Mouse (Mus musculus) testis, adult 2 months (tissue): ENCODE data around the gene Kncn. TPM values are rescaled to one million over a fixed set of nuclear protein-coding genes. Genes with fewer than 3 reads are reported as not detected.

Experiments used
- H3K27ac ChIP-seq: fragments of 200-500 bp; 2 replicates; pipeline ENCODE4 v1.5.1; 2012; ENCODE audit warnings: low read depth, low read length; ENCODE audit not compliant: control insufficient read depth, insufficient read depth
- H3K27me3 ChIP-seq: fragments of 200-500 bp; 2 replicates; pipeline ENCODE4 v1.6.1; 2012; ENCODE audit warnings: mild to moderate bottlenecking, low read length, moderate library complexity; ENCODE audit not compliant: control insufficient read depth, insufficient read depth
- H3K36me3 ChIP-seq: fragments of 200-500 bp; 2 replicates; pipeline ENCODE4 v1.6.1; 2012; ENCODE audit warnings: mild to moderate bottlenecking, low read length; ENCODE audit not compliant: control insufficient read depth, insufficient read depth
- H3K4me1 ChIP-seq: fragments of 200-500 bp; 2 replicates; pipeline ENCODE4 v1.6.1; 2012; ENCODE audit warnings: low read length; ENCODE audit not compliant: control insufficient read depth, insufficient read depth
- H3K4me3 ChIP-seq: fragments of 200-500 bp; 2 replicates; pipeline ENCODE4 v1.5.1; 2012; ENCODE audit warnings: low read depth, mild to moderate bottlenecking, low read length, moderate library complexity, mixed read lengths; ENCODE audit not compliant: control insufficient read depth
- CTCF ChIP-seq: fragments of 200-500 bp; IDR thresholded peaks from 2 replicates; pipeline ENCODE4 v1.5.1; 2012; ENCODE audit warnings: low read depth, mild to moderate bottlenecking, inconsistent platforms, low read length, moderate library complexity; ENCODE audit not compliant: control insufficient read depth, insufficient read depth, insufficient replicate concordance
- POLR2A ChIP-seq: fragments of 200-500 bp; IDR thresholded peaks from 2 replicates; pipeline ENCODE4 v1.6.1; 2012; ENCODE audit warnings: low read depth, mild to moderate bottlenecking, inconsistent platforms, low read length, moderate library complexity; ENCODE audit not compliant: control insufficient read depth
- polyA plus RNA-seq: library from polyadenylated mRNA; depleted of rRNA; stranded (reverse); fragments of >200 nt; gene quantifications from 2 replicates; pipeline ENCODE4 v1.2.3, GENCODE M21; 2012

The Kncn gene
- polyA plus RNA-seq, 1 experiment, result 1.0 TPM

- H3K27ac ChIP-seq, result no peak overlapping the region
- no peaks in the 10 kb centered on the region for H3K27me3 ChIP-seq
- no peaks in the 10 kb centered on the region for H3K4me1 ChIP-seq
- TF ChIP-seq CTCF (no peak), POLR2A (no peak)
- no peak overlapping the region for H3K4me3 ChIP-seq
- no peaks in the 10 kb centered on the region; the same call in none of the 2 replicates for H3K36me3 ChIP-seq
Measured at GRCm38 (mm10) chr4:115855609-115856008, 28.6 kb upstream of the Kncn start.

GRCm38 (mm10) chr4:115856282-115856681 is 27.9 kb upstream of the Kncn start:
- no peaks in the 10 kb centered on the region for H3K4me1 ChIP-seq
- TF ChIP-seq CTCF, result no peak
- TF ChIP-seq POLR2A, result no peak
- no peak overlapping the region for H3K27ac ChIP-seq
- no peaks in the 10 kb centered on the region for H3K27me3 ChIP-seq
- no peaks in the 10 kb centered on the region; the same call in none of the 2 replicates for H3K36me3 ChIP-seq
- no peak overlapping the region for H3K4me3 ChIP-seq

GRCm38 (mm10) chr4:115857293-115857883 is 26.8 kb upstream of the Kncn start:
- TF ChIP-seq CTCF (no peak), POLR2A (no peak)
- Histone ChIP-seq H3K4me1 (no peaks in the 10 kb centered on the region), H3K36me3 (no peaks in the 10 kb centered on the region; the same call in none of the 2 replicates), H3K4me3 (no peak overlapping the region), H3K27me3 (no peaks in the 10 kb centered on the region), H3K27ac (no peak overlapping the region)

- Histone ChIP-seq H3K36me3 (no peaks in the 10 kb centered on the region; the same call in none of the 2 replicates), H3K4me1 (no peaks in the 10 kb centered on the region), H3K27ac (no peak overlapping the region), H3K27me3 (no peaks in the 10 kb centered on the region), H3K4me3 (no peak overlapping the region)
- no peak for TF ChIP-seq POLR2A
- TF ChIP-seq CTCF, result no peak
Measured at GRCm38 (mm10) chr4:115863352-115863751, 20.8 kb upstream of the Kncn start.

- Histone ChIP-seq H3K36me3 (no peaks in the 10 kb centered on the region; the same call in none of the 2 replicates), H3K4me1 (no peaks in the 10 kb centered on the region), H3K4me3 (no peak overlapping the region), H3K27me3 (no peaks in the 10 kb centered on the region), H3K27ac (no peak overlapping the region)
- no peak for TF ChIP-seq POLR2A
- TF ChIP-seq CTCF, result no peak
Measured at GRCm38 (mm10) chr4:115863880-115864279, 20.3 kb upstream of the Kncn start.

GRCm38 (mm10) chr4:115869512-115870210 is 14.5 kb upstream of the Kncn start:
- Histone ChIP-seq H3K36me3 (peaks cover 4% of the 10 kb centered on the region), H3K4me3 (no peak overlapping the region), H3K27me3 (no peaks in the 10 kb centered on the region), H3K27ac (no peak overlapping the region), H3K4me1 (no peaks in the 10 kb centered on the region)
- TF ChIP-seq POLR2A (no peak), CTCF (no peak)

- peaks cover 4% of the 10 kb centered on the region for H3K36me3 ChIP-seq
- H3K4me1 ChIP-seq, result no peaks in the 10 kb centered on the region
- TF ChIP-seq CTCF (no peak), POLR2A (no peak)
- no peak overlapping the region for H3K4me3 ChIP-seq
- H3K27me3 ChIP-seq, result no peaks in the 10 kb centered on the region
- no peak overlapping the region for H3K27ac ChIP-seq
Measured at GRCm38 (mm10) chr4:115873231-115873630, 11.0 kb upstream of the Kncn start.

GRCm38 (mm10) chr4:115878216-115878678 is 6.0 kb upstream of the Kncn start:
- TF ChIP-seq POLR2A, result no peak
- TF ChIP-seq CTCF, result no peak
- no peak overlapping the region for H3K27ac ChIP-seq
- peaks cover 4% of the 10 kb centered on the region for H3K36me3 ChIP-seq
- H3K4me1 ChIP-seq, result no peaks in the 10 kb centered on the region; the same call in 1 of the 2 replicates
- H3K27me3 ChIP-seq, result no peaks in the 10 kb centered on the region
- no peak overlapping the region for H3K4me3 ChIP-seq
